Mouse (Mus musculus) lung, adult 18-20 months (tissue): ENCODE measurements around the gene C530025M09Rik.

ENCODE experiments used
- DNase-seq, 2 experiments: peaks; one replicate each; pipeline ENCODE4 v3.0.0; 2022; ENCODE audit warnings: mixed read lengths in 2 of 2

Gene C530025M09Rik

GRCm38 (mm10) chr2:149798613-149799012 lies 32.4 kb downstream of the C530025M09Rik start:
- DNase-seq, result no peak
